Comparison of ENCODE assay signal across 8 mouse cellular contexts in genomic region chr11:78180081-78180761, GRCm38 (mm10). TPM values are rescaled to one million over a fixed set of nuclear protein-coding genes. Genes with fewer than 3 reads are reported as not detected.
A peak's percentile ranks its signal among the peaks of the same experiment; 100 is the strongest.
DNase-seq lines count a peak whose midpoint lies in the region; ATAC-seq and TF ChIP-seq lines count a peak whose summit lies in the region.
"Had no signal": no experiment of that assay in that cellular context is flagged by ENCODE, and none has a peak within 500 bp of the region (broad histone marks: within the 10 kb centered on the region; RNA-seq: fewer than 3 reads in every experiment).

No protein-coding gene starts in this region.

- TF ChIP-seq RAD21 in MEL (IDR thresholded peaks at IDR 0.05; ENCODE audit: low read depth, low read length), result no peak

- H3K9me3 ChIP-seq in kidney, embryonic 16.5 days (ENCODE audit: low read length), result no peaks in the 10 kb centered on the region
- no peaks in the 10 kb centered on the region for H3K9me3 ChIP-seq in MEL (replicated peaks; ENCODE audit: insufficient read depth, low read length)
- no peaks in the 10 kb centered on the region for H3K9me3 ChIP-seq in embryonic facial prominence, embryonic 15.5 days (replicated peaks)

- no peak overlapping the region for H3ac ChIP-seq in myocyte (ENCODE audit: control insufficient read depth, insufficient read length)

- H3K9ac ChIP-seq in kidney, embryonic 16.5 days (replicated peaks; ENCODE audit: low read length), result peak overlapping the region; percentile 85
- peak overlapping the region; percentile 89 for H3K9ac ChIP-seq in MEL (ENCODE audit: control insufficient read depth, low read depth, low read length, poor library complexity, severe bottlenecking)
- peak overlapping the region; percentile 6; the same call in 1 of the 2 replicates for H3K9ac ChIP-seq in embryonic facial prominence, embryonic 15.5 days

- H3K4me1 ChIP-seq in kidney, embryonic 16.5 days (ENCODE audit: insufficient read depth, low read length), result peaks cover 55% of the 10 kb centered on the region
- H3K4me1 ChIP-seq in MEL (ENCODE audit: control insufficient read depth in 1 of 2, insufficient read depth in 2 of 2, low read length in 2 of 2), result peaks cover 4 to 16% of the 10 kb centered on the region in 2 experiments; a peak in 3 of 4 replicates
- H3K4me1 ChIP-seq in embryonic facial prominence, embryonic 15.5 days, result peaks cover 47% of the 10 kb centered on the region

- TF ChIP-seq EP300 in MEL (IDR thresholded peaks at IDR 0.05; ENCODE audit: low read depth in 1 of 2, low read length in 2 of 2), result peak in 1 of 2 experiments; percentile 14; a peak in 1 of 4 replicates

- no peak for ATAC-seq in kidney, embryonic 16.5 days (ENCODE audit: low FRiP score, low TSS enrichment)
- no peak for ATAC-seq in embryonic facial prominence, embryonic 15.5 days (ENCODE audit: insufficient number of reproducible peaks, low FRiP score, low TSS enrichment, low read depth)
- ATAC-seq in megakaryocyte progenitor cell, adult 5-6 weeks (replicated peaks; ENCODE audit: poor library complexity), result no peak

- peaks cover 32% of the 10 kb centered on the region for H3K79me2 ChIP-seq in MEL (ENCODE audit: control insufficient read depth, insufficient read depth, low read length, poor library complexity)
- H3K79me2 ChIP-seq in myocyte (ENCODE audit: control insufficient read depth, insufficient read depth), result peaks cover 33% of the 10 kb centered on the region

- peak overlapping the region; percentile 95; the same call in 1 of the 2 replicates for H3K27ac ChIP-seq in kidney, embryonic 16.5 days (ENCODE audit: low read length)
- peak overlapping the region; percentile 96 for H3K27ac ChIP-seq in MEL (ENCODE audit: control insufficient read depth, low read depth, low read length)
- peak overlapping the region; percentile 99 for H3K27ac ChIP-seq in embryonic facial prominence, embryonic 15.5 days (replicated peaks)

- TF ChIP-seq CTCF in MEL (IDR thresholded peaks at IDR 0.05 in 2 of 3, conservative IDR thresholded peaks at IDR 0.05 in 1 of 3; ENCODE audit: control insufficient read depth in 1 of 3, insufficient read depth in 1 of 3, low read depth in 2 of 3, low read length in 3 of 3, poor library complexity in 1 of 3, severe bottlenecking in 1 of 3), result no peak

- H3K4me3 ChIP-seq in kidney, embryonic 16.5 days (ENCODE audit: low read length), result peak overlapping the region; percentile 73; the same call in 1 of the 2 replicates
- H3K4me3 ChIP-seq in MEL (ENCODE audit: control insufficient read depth in 1 of 2, insufficient read depth in 1 of 2, low read depth in 2 of 2, low read length in 2 of 2) (peak overlapping the region in 1 of 2 experiments; percentile 81; a peak in 2 of 4 replicates), myocyte (no peak overlapping the region)
- peak overlapping the region; percentile 3; the same call in 1 of the 2 replicates for H3K4me3 ChIP-seq in embryonic facial prominence, embryonic 15.5 days (replicated peaks)

- TF ChIP-seq POLR2A in MEL (IDR thresholded peaks at IDR 0.05; ENCODE audit: control insufficient read depth in 1 of 2, insufficient read depth in 1 of 2, low read depth in 1 of 2, low read length in 2 of 2, poor library complexity in 1 of 2), result peak; percentile 13 to 25; a peak in 1 of 4 replicates
- no peak for TF ChIP-seq POLR2A in myocyte (IDR thresholded peaks at IDR 0.05; ENCODE audit: insufficient read length, low read depth)

- H3K36me3 ChIP-seq in kidney, embryonic 16.5 days (ENCODE audit: insufficient read depth, low read length), result peaks cover 26% of the 10 kb centered on the region
- H3K36me3 ChIP-seq in MEL (ENCODE audit: control insufficient read depth in 1 of 2, insufficient read depth in 2 of 2, low read length in 2 of 2) (peaks cover 12 to 36% of the 10 kb centered on the region in 2 experiments), myocyte (ENCODE audit: control insufficient read depth, insufficient read depth) (peaks cover 32% of the 10 kb centered on the region)
- H3K36me3 ChIP-seq in embryonic facial prominence, embryonic 15.5 days, result peaks cover 30% of the 10 kb centered on the region

- no peak for DNase-seq in kidney, adult 8-10 months
- peak; percentile 74 for DNase-seq in MEL (ENCODE audit: low read depth, low spot score)
- no peak for DNase-seq in Muller cell, postnatal 12 days (ENCODE audit: inconsistent ontology term)

- WGBS in kidney, embryonic 16.5 days, result 68% methylated on average over 6 of the region's 6 CpGs
- whole genome bisulfite sequencing in embryonic facial prominence, embryonic 15.5 days, result 72% methylated on average over 6 of the region's 6 CpGs

- H3K4me2 ChIP-seq in kidney, embryonic 16.5 days (replicated peaks; ENCODE audit: low read depth, low read length), result peak overlapping the region; percentile 86
- H3K4me2 ChIP-seq in embryonic facial prominence, embryonic 15.5 days (replicated peaks), result peak overlapping the region; percentile 90
- H3K4me2 ChIP-seq in myocyte (ENCODE audit: low read depth), result peak overlapping the region; percentile 95

- no peaks in the 10 kb centered on the region for H3K27me3 ChIP-seq in kidney, embryonic 16.5 days (ENCODE audit: insufficient read depth, low read length)
- no peaks in the 10 kb centered on the region for H3K27me3 ChIP-seq in MEL (ENCODE audit: control insufficient read depth in 1 of 2, insufficient read depth in 2 of 2, low read length in 2 of 2)
- no peaks in the 10 kb centered on the region for H3K27me3 ChIP-seq in embryonic facial prominence, embryonic 15.5 days
- H3K27me3 ChIP-seq in myocyte (ENCODE audit: control insufficient read depth, insufficient read depth, insufficient read length), result no peaks in the 10 kb centered on the region

TF ChIP-seq in MEL, 35 proteins besides CTCF, POLR2A, EP300 and RAD21 (continues in another document):
- TF ChIP-seq ZC3H11A (IDR thresholded peaks at IDR 0.05; ENCODE audit: low read depth, low read length), result no peak
- no peak; the same call in 1 of the 2 replicates for TF ChIP-seq SIN3A (IDR thresholded peaks at IDR 0.05; ENCODE audit: low read length)
- TF ChIP-seq UBTF (IDR thresholded peaks at IDR 0.05; ENCODE audit: borderline replicate concordance, insufficient read depth, low read depth, low read length), result no peak
- TF ChIP-seq POLR2AphosphoS2 (IDR thresholded peaks at IDR 0.05; ENCODE audit: low read length), result peak; percentile 21; the same call in 1 of the 2 replicates

TF ChIP-seq in myocyte, 11 proteins besides CTCF, POLR2A, EP300 and RAD21 (continues in another document):
- no peak for TF ChIP-seq TCF3 (IDR thresholded peaks at IDR 0.05; ENCODE audit: insufficient read length, low read depth)
- TF ChIP-seq TCF12 (IDR thresholded peaks at IDR 0.05; ENCODE audit: insufficient read depth, poor library complexity, severe bottlenecking), result no peak
- no peak for TF ChIP-seq MAX (IDR thresholded peaks at IDR 0.05; ENCODE audit: low read depth)
- peak; percentile 40 for TF ChIP-seq POLR2AphosphoS2 (IDR thresholded peaks at IDR 0.05; ENCODE audit: insufficient read length, low read depth)

RNA-seq across cellular contexts. Expression of gene Rpl23a, which starts 3.2 kb away (rescaled TPM):
- 1,090 and 1,147 TPM in 2 replicates for polyA plus RNA-seq in kidney, embryonic 16.5 days (2015; fragmentation: Nextera tagmentation; extraction: Ambion mirVana)
- 3,920 and 4,112 TPM in 2 replicates for total RNA-seq in MEL (2012; rRNA removed)
- 1,000 to 10,000 TPM in 1 of 2 experiments, not detected in 1; 2,892 TPM for polyA plus RNA-seq in MEL (2012; ENCODE audit: insufficient read depth in 1 of 2, insufficient read length in 2 of 2, low read depth in 1 of 2, low replicate concordance in 2 of 2, missing spikeins in 1 of 2)
- 1,371 and 1,410 TPM in 2 replicates for polyA plus RNA-seq in embryonic facial prominence, embryonic 15.5 days (2015; fragmentation: Nextera tagmentation; extraction: Ambion mirVana)
- 3,571 TPM for polyA plus RNA-seq in myocyte (2012; fragmentation: generic; extraction: Trizol)
- 3,991 and 4,341 TPM in 2 replicates for total RNA-seq in megakaryocyte progenitor cell, adult 5-6 weeks (2015)
- 2,958 and 3,443 TPM in 2 replicates for total RNA-seq in megakaryocyte progenitor cell, adult 5-6 weeks (2017)

RNA-seq across cellular contexts. Expression of gene Tlcd1, which starts 3.7 kb away (rescaled TPM):
- 35.1 and 36.1 TPM in 2 replicates for polyA plus RNA-seq in kidney, embryonic 16.5 days (2015; fragmentation: Nextera tagmentation; extraction: Ambion mirVana)
- 16.2 and 28.3 TPM in 2 replicates for total RNA-seq in MEL (2012; rRNA removed)
- polyA plus RNA-seq in MEL (2012; ENCODE audit: insufficient read depth in 1 of 2, insufficient read length in 2 of 2, low read depth in 1 of 2, low replicate concordance in 2 of 2, missing spikeins in 1 of 2) (10 to 100 TPM in 1 of 2 experiments, not detected in 1; 23.3 TPM), myocyte (2012; fragmentation: generic; extraction: Trizol) (17.4 TPM)
- 30.3 and 32.8 TPM in 2 replicates for polyA plus RNA-seq in embryonic facial prominence, embryonic 15.5 days (2015; fragmentation: Nextera tagmentation; extraction: Ambion mirVana)
- 4.0 and 6.3 TPM in 2 replicates for total RNA-seq in megakaryocyte progenitor cell, adult 5-6 weeks (2015)
- 3.5 TPM in 2 replicates for total RNA-seq in megakaryocyte progenitor cell, adult 5-6 weeks (2017)

RNA-seq across cellular contexts. Expression of gene Nek8, which starts 3.7 kb away (rescaled TPM):
- polyA plus RNA-seq in kidney, embryonic 16.5 days (2015; fragmentation: Nextera tagmentation; extraction: Ambion mirVana), result 27.9 and 29.1 TPM in 2 replicates
- 6.0 and 7.5 TPM in 2 replicates for total RNA-seq in MEL (2012; rRNA removed)
- 10 to 100 TPM in 1 of 2 experiments, not detected in 1; 10.1 TPM for polyA plus RNA-seq in MEL (2012; ENCODE audit: insufficient read depth in 1 of 2, insufficient read length in 2 of 2, low read depth in 1 of 2, low replicate concordance in 2 of 2, missing spikeins in 1 of 2)
- polyA plus RNA-seq in embryonic facial prominence, embryonic 15.5 days (2015; fragmentation: Nextera tagmentation; extraction: Ambion mirVana), result 17.3 and 18.4 TPM in 2 replicates
- polyA plus RNA-seq in myocyte (2012; fragmentation: generic; extraction: Trizol), result 9.6 TPM
- total RNA-seq in megakaryocyte progenitor cell, adult 5-6 weeks (2015), result 4.4 and 7.8 TPM in 2 replicates
- 3.4 and 6.0 TPM in 2 replicates for total RNA-seq in megakaryocyte progenitor cell, adult 5-6 weeks (2017)

RNA-seq across cellular contexts. Expression of gene Rab34, which starts 8.0 kb away (rescaled TPM):
- polyA plus RNA-seq in kidney, embryonic 16.5 days (2015; fragmentation: Nextera tagmentation; extraction: Ambion mirVana), result 128 and 130 TPM in 2 replicates
- 20.8 TPM in 2 replicates for total RNA-seq in MEL (2012; rRNA removed)
- 10 to 100 TPM in 1 of 2 experiments, not detected in 1; 42.9 TPM for polyA plus RNA-seq in MEL (2012; ENCODE audit: insufficient read depth in 1 of 2, insufficient read length in 2 of 2, low read depth in 1 of 2, low replicate concordance in 2 of 2, missing spikeins in 1 of 2)
- polyA plus RNA-seq in embryonic facial prominence, embryonic 15.5 days (2015; fragmentation: Nextera tagmentation; extraction: Ambion mirVana), result 164 and 171 TPM in 2 replicates
- polyA plus RNA-seq in myocyte (2012; fragmentation: generic; extraction: Trizol), result 88.8 TPM
- total RNA-seq in megakaryocyte progenitor cell, adult 5-6 weeks (2015), result 1.3 and 1.5 TPM in 2 replicates
- 1.3 and 2.4 TPM in 2 replicates for total RNA-seq in megakaryocyte progenitor cell, adult 5-6 weeks (2017)
- total RNA-seq: neutrophil, adult 5-6 weeks had no signal

RNA-seq across cellular contexts. Expression of gene Proca1, which starts 13.0 kb away (rescaled TPM):
- 4.5 and 4.8 TPM in 2 replicates for polyA plus RNA-seq in kidney, embryonic 16.5 days (2015; fragmentation: Nextera tagmentation; extraction: Ambion mirVana)
- total RNA-seq in MEL (2012; rRNA removed), result 0.15 and 0.16 TPM in 2 replicates
- under 1 TPM in 1 of 2 experiments, not detected in 1; 0.54 TPM for polyA plus RNA-seq in MEL (2012; ENCODE audit: insufficient read depth in 1 of 2, insufficient read length in 2 of 2, low read depth in 1 of 2, low replicate concordance in 2 of 2, missing spikeins in 1 of 2)
- 3.1 and 4.7 TPM in 2 replicates for polyA plus RNA-seq in embryonic facial prominence, embryonic 15.5 days (2015; fragmentation: Nextera tagmentation; extraction: Ambion mirVana)
- polyA plus RNA-seq in myocyte (2012; fragmentation: generic; extraction: Trizol), result 0.14 TPM
- total RNA-seq in megakaryocyte progenitor cell, adult 5-6 weeks (2015), result 0.10 and 0.15 TPM in 2 replicates
- not detected in 2 replicates for total RNA-seq in megakaryocyte progenitor cell, adult 5-6 weeks (2017)
- total RNA-seq: neutrophil, adult 5-6 weeks had no signal

Comparison
In these comparisons a context has a peak if more than half of its experiments do, and no peak if none do; other contexts are left out.
1. H3K9ac ChIP-seq: peak in every context shown above with its lines; median percentile 89 in MEL; 85 in kidney, embryonic 16.5 days; 6 in embryonic facial prominence, embryonic 15.5 days.